14 mouse cellular contexts compared by ENCODE assay signal in the genomic region with DNA sequence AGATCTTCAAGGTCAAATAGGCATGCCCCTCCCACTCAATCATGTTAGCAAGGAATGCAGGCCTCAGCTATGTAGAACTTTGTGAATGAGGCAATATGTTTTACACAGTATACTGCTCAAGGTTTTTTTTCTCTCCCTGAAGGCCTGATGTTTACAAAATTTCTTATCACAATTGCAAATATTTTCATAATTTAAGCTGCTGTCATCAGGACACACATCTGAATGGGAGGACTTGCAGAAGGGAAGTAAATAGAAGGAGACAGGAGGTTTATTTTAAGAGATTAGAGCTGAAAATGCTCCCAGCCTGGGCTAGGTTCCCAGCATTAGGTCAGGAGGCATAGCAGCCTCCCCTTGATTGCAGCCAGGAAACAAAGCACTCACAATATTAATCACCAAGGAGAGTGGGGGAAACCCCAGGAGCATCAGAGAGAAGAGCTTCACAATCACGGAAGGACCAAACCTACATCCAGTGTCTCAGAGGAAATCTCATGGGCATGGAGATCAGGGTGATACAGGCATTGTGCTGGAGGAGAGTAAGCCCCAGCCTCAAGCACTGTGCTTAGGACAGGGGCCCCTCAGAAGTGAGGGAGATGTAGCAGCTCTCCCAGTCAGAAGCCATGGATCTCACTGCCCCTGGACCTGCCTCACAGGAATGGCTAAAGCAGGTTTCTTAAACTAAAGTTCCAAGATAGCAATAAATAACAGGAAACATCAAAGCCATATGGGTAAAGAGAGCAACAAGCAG. TPM values are rescaled to one million over a fixed set of nuclear protein-coding genes. Genes with fewer than 3 reads are reported as not detected.
A peak's percentile ranks its signal among the peaks of the same experiment; 100 is the strongest.
DNase-seq lines count a peak whose midpoint lies in the region; ATAC-seq and TF ChIP-seq lines count a peak whose summit lies in the region.
"Had no signal": no experiment of that assay in that cellular context is flagged by ENCODE, and none has a peak within 500 bp of the region (broad histone marks: within the 10 kb centered on the region; RNA-seq: fewer than 3 reads in every experiment).

No protein-coding gene starts in this region.

- no peak for DNase-seq in kidney, adult 18-20 months
- peak; percentile 60 for DNase-seq in gastrocnemius, adult 2 months
- peak; percentile 65 to 70 for DNase-seq in heart, postnatal 14 days
- peak; percentile 21 for DNase-seq in ovary, postnatal 36 days (ENCODE audit: low spot score)
- DNase-seq in thymus, adult 2 months: no peak
- DNase-seq in adipocyte (ENCODE audit: low spot score): no peak
- DNase-seq in cerebellum, postnatal 36 days: no peak
- DNase-seq: cerebellum, adult 2 months had no signal

- no peak for TF ChIP-seq CTCF in gastrocnemius, adult 2 months (IDR thresholded peaks at IDR 0.05)
- TF ChIP-seq CTCF in thymus, adult 2 months (IDR thresholded peaks at IDR 0.05; ENCODE audit: borderline replicate concordance, control insufficient read depth, extremely low read depth, insufficient read depth, low read length, poor library complexity): no peak

- no peak overlapping the region for H3K27ac ChIP-seq in kidney, embryonic 15.5 days
- H3K27ac ChIP-seq in gastrocnemius, adult 2 months: no peak overlapping the region
- H3K27ac ChIP-seq in thymus, adult 2 months (ENCODE audit: control insufficient read depth, insufficient read depth, low read length): no peak overlapping the region
- H3K27ac ChIP-seq: liver, embryonic 14.5 days had no signal

- H3K4me1 ChIP-seq in kidney, embryonic 15.5 days: peaks cover 5% of the 10 kb centered on the region; the same call in 1 of the 2 replicates
- H3K4me1 ChIP-seq in thymus, adult 2 months (replicated peaks; ENCODE audit: control insufficient read depth, insufficient read depth, low read length): no peaks in the 10 kb centered on the region

- intact Hi-C loops in gastrocnemius, adult 2 months (cut with DNase I): no loop called here
- intact Hi-C loops in heart, postnatal 14 days (cut with DNase I): no loop called here

- TF ChIP-seq POLR2A in thymus, adult 2 months (IDR thresholded peaks at IDR 0.05; ENCODE audit: control insufficient read depth, extremely low read depth, insufficient read depth, low read length, poor library complexity): no peak

- no peak overlapping the region for H3K4me2 ChIP-seq in kidney, embryonic 15.5 days

- no peaks in the 10 kb centered on the region for H3K36me3 ChIP-seq in kidney, embryonic 15.5 days
- H3K36me3 ChIP-seq in thymus, adult 2 months (ENCODE audit: control insufficient read depth, insufficient read depth, low read length): no peaks in the 10 kb centered on the region

- no peak overlapping the region for H3K9ac ChIP-seq in kidney, embryonic 15.5 days
- H3K9ac ChIP-seq: liver, embryonic 14.5 days had no signal

- WGBS in kidney, embryonic 15.5 days: 35% methylated on average over 1 of the region's 1 CpGs
- 63% methylated on average over 1 of the region's 1 CpGs for WGBS in thymus, adult 2 months

- no peaks in the 10 kb centered on the region for H3K27me3 ChIP-seq in kidney, embryonic 15.5 days
- H3K27me3 ChIP-seq in thymus, adult 2 months (ENCODE audit: control insufficient read depth, insufficient read depth, low read length): no peaks in the 10 kb centered on the region

- H3K9me3 ChIP-seq in kidney, embryonic 15.5 days (replicated peaks): no peaks in the 10 kb centered on the region

- ATAC-seq in kidney, embryonic 15.5 days (replicated peaks; ENCODE audit: low FRiP score): peak; percentile 33; the same call in 1 of the 2 replicates
- ATAC-seq: midbrain, embryonic 16.5 days had no signal

- H3K4me3 ChIP-seq in kidney, embryonic 15.5 days (replicated peaks): no peak overlapping the region
- no peak overlapping the region for H3K4me3 ChIP-seq in gastrocnemius, adult 2 months
- H3K4me3 ChIP-seq in thymus, adult 2 months (ENCODE audit: control insufficient read depth, insufficient read depth, low read length): no peak overlapping the region
- H3K4me3 ChIP-seq: erythroblast, embryonic 14.5 days had no signal

RNA-seq across cellular contexts. Expression of a gene that starts 25.6 kb away (rescaled TPM):
- polyA plus RNA-seq in kidney, embryonic 15.5 days (2015; fragmentation: Nextera tagmentation; extraction: Ambion mirVana): 0.36 and 0.48 TPM in 2 replicates
- 100 to 1,000 TPM in 1 of 2 experiments, 10 to 100 TPM in 1; 50.8 to 119 TPM for total RNA-seq in gastrocnemius, adult 2 months (2021)
- total RNA-seq in heart, postnatal 14 days (2021): 10 to 100 TPM; 54.0 to 99.2 TPM
- polyA plus RNA-seq in thymus, adult 2 months (2012; rRNA removed): 94.3 and 110 TPM in 2 replicates
- total RNA-seq: hematopoietic stem cell, adult 5-6 weeks; layer of hippocampus, postnatal 10 days had no signal
- polyA plus RNA-seq: cerebellum, adult 2 months; erythroblast, embryonic 14.5 days had no signal

RNA-seq across cellular contexts. Expression of a gene that starts 40.9 kb away (rescaled TPM):
- polyA plus RNA-seq in kidney, embryonic 15.5 days (2015; fragmentation: Nextera tagmentation; extraction: Ambion mirVana): 0.08 and 0.23 TPM in 2 replicates
- total RNA-seq in gastrocnemius, adult 2 months (2021): not detected
- not detected for total RNA-seq in heart, postnatal 14 days (2021)
- 0.27 and 3.4 TPM in 2 replicates for polyA plus RNA-seq in thymus, adult 2 months (2012; rRNA removed)
- total RNA-seq: hematopoietic stem cell, adult 5-6 weeks; layer of hippocampus, postnatal 10 days had no signal
- polyA plus RNA-seq: cerebellum, adult 2 months; erythroblast, embryonic 14.5 days; midbrain, embryonic 16.5 days had no signal

RNA-seq across cellular contexts. Expression of a gene that starts 57.4 kb away (rescaled TPM):
- polyA plus RNA-seq in kidney, embryonic 15.5 days (2015; fragmentation: Nextera tagmentation; extraction: Ambion mirVana): 0.14 and 0.17 TPM in 2 replicates
- 1 to 10 TPM in 1 of 2 experiments, under 1 TPM in 1; 0.43 to 1.1 TPM for total RNA-seq in gastrocnemius, adult 2 months (2021)
- total RNA-seq in heart, postnatal 14 days (2021): 1 to 10 TPM; 1.0 to 1.3 TPM
- polyA plus RNA-seq in thymus, adult 2 months (2012; rRNA removed): 0.19 and 0.27 TPM in 2 replicates
- total RNA-seq: hematopoietic stem cell, adult 5-6 weeks; layer of hippocampus, postnatal 10 days had no signal
- polyA plus RNA-seq: cerebellum, adult 2 months; erythroblast, embryonic 14.5 days; midbrain, embryonic 16.5 days had no signal

Comparison
In these comparisons a context has a peak if more than half of its experiments do, and no peak if none do; other contexts are left out.
1. DNase-seq: peak in gastrocnemius, adult 2 months (single experiment), heart, postnatal 14 days (2 of 2) and ovary, postnatal 36 days (single experiment); none in kidney, adult 18-20 months (single experiment), thymus, adult 2 months (single experiment), adipocyte (single experiment) and cerebellum, postnatal 36 days (0 of 2).